Mouse (Mus musculus) MEL (cell line): Measurements from ENCODE around the gene Lmntd1.

ENCODE experiments used
- CHD2 ChIP-seq: IDR thresholded peaks from 2 replicates; pipeline ENCODE4 v1.6.1; 2011; ENCODE audit warnings: low read length, improper control_type of control experiment
- CTCF ChIP-seq, 3 experiments: IDR thresholded peaks in 2 of 3; conservative IDR thresholded peaks in 1 of 3; 2 replicates each; pipeline ENCODE4 v1.5.1; 2011 to 2012; ENCODE audit warnings: low read length in 3 of 3, low read depth in 2 of 3, mild to moderate bottlenecking in 2 of 3, improper control_type of control experiment in 1 of 3, inconsistent platforms in 1 of 3, mixed read lengths in 1 of 3, moderate library complexity in 1 of 3; ENCODE audit not compliant: control insufficient read depth in 1 of 3, insufficient read depth in 1 of 3, poor library complexity in 1 of 3, severe bottlenecking in 1 of 3
- E2F4 ChIP-seq: IDR thresholded peaks from 2 replicates; pipeline ENCODE4 v1.6.1; 2011; ENCODE audit warnings: low read depth, low read length, improper control_type of control experiment, borderline replicate concordance
- GATA1 ChIP-seq: IDR thresholded peaks from 2 replicates; pipeline ENCODE4 v1.6.1; 2011; ENCODE audit warnings: low read depth, low read length, improper control_type of control experiment
- KAT2A ChIP-seq: conservative IDR thresholded peaks from 2 replicates; pipeline ENCODE4 v1.6.1; 2012; ENCODE audit warnings: low read depth, low read length, improper control_type of control experiment, inconsistent platforms
- MAFK ChIP-seq: IDR thresholded peaks from 2 replicates; pipeline ENCODE4 v1.6.1; 2011; ENCODE audit warnings: low read depth, mild to moderate bottlenecking, low read length, improper control_type of control experiment, borderline replicate concordance
- MAX ChIP-seq: IDR thresholded peaks from 2 replicates; pipeline ENCODE4 v1.6.1; 2011; ENCODE audit warnings: low read length, improper control_type of control experiment
- NELFE ChIP-seq: IDR thresholded peaks from 2 replicates; pipeline ENCODE4 v1.6.1; 2011; ENCODE audit warnings: low read depth, low read length, improper control_type of control experiment
- POLR2A ChIP-seq, 2 experiments: IDR thresholded peaks; 2 replicates each; pipeline ENCODE4 v1.6.1; 2011 to 2012; ENCODE audit warnings: low read length in 2 of 2, mild to moderate bottlenecking in 2 of 2, control low read depth in 1 of 2, improper control_type of control experiment in 1 of 2, low read depth in 1 of 2, moderate library complexity in 1 of 2; ENCODE audit not compliant: control insufficient read depth in 1 of 2, insufficient read depth in 1 of 2, poor library complexity in 1 of 2
- POLR2AphosphoS5 ChIP-seq: IDR thresholded peaks from 2 replicates; pipeline ENCODE4 v1.6.1; 2012; ENCODE audit warnings: low read depth, borderline replicate concordance, mild to moderate bottlenecking, inconsistent platforms, low read length, moderate library complexity, mixed read lengths
- RAD21 ChIP-seq: IDR thresholded peaks from 2 replicates; pipeline ENCODE4 v1.6.1; 2011; ENCODE audit warnings: mild to moderate bottlenecking, low read depth, low read length, improper control_type of control experiment
- ZC3H11A ChIP-seq: IDR thresholded peaks from 2 replicates; pipeline ENCODE4 v1.6.1; 2012; ENCODE audit warnings: low read depth, mild to moderate bottlenecking, inconsistent platforms, low read length, improper control_type of control experiment
- ZNF384 ChIP-seq: IDR thresholded peaks from 2 replicates; pipeline ENCODE4 v1.6.1; 2012; ENCODE audit warnings: low read depth, mild to moderate bottlenecking, inconsistent platforms, low read length, improper control_type of control experiment

GRCm38 (mm10) chr6:145421666-145422065 lies 192.5 kb downstream of the Lmntd1 start:
- TF ChIP-seq CTCF (IDR thresholded peaks at IDR 0.05 in 2 of 3, conservative IDR thresholded peaks at IDR 0.05 in 1 of 3; ENCODE audit: control insufficient read depth in 1 of 3, insufficient read depth in 1 of 3, low read depth in 2 of 3, low read length in 3 of 3, poor library complexity in 1 of 3, severe bottlenecking in 1 of 3) (no peak), CHD2 (no peak), POLR2A (IDR thresholded peaks at IDR 0.05; ENCODE audit: control insufficient read depth in 1 of 2, insufficient read depth in 1 of 2, low read depth in 1 of 2, low read length in 2 of 2, poor library complexity in 1 of 2) (no peak), GATA1 (no peak), ZC3H11A (no peak), POLR2AphosphoS5 (no peak), ZNF384 (no peak), E2F4 (no peak), MAFK (no peak), KAT2A (no peak), MAX (no peak), NELFE (no peak), RAD21 (no peak)
